Comparison of ENCODE assay signal across 8 mouse cellular contexts in genomic region chr14:60592822-60593221, GRCm38 (mm10). TPM values are rescaled to one million over a fixed set of nuclear protein-coding genes. Genes with fewer than 3 reads are reported as not detected.
DNase-seq lines count a peak whose midpoint lies in the region; ATAC-seq and TF ChIP-seq lines count a peak whose summit lies in the region.

No protein-coding gene starts in this region.

- no peak overlapping the region for H3K4me3 ChIP-seq in hindbrain, postnatal 0 days (ENCODE audit: low read length)
- no peak overlapping the region for H3K4me3 ChIP-seq in hindbrain, embryonic 10.5 days
- H3K4me3 ChIP-seq in heart, embryonic 13.5 days: no peak overlapping the region

- no peak overlapping the region for H3K9ac ChIP-seq in hindbrain, postnatal 0 days (replicated peaks; ENCODE audit: low read length)
- peak overlapping the region; percentile 37; the same call in 1 of the 2 replicates for H3K9ac ChIP-seq in heart, embryonic 13.5 days

- WGBS in hindbrain, postnatal 0 days: 30% methylated on average over 7 of the region's 7 CpGs
- 84% methylated on average over 7 of the region's 7 CpGs for WGBS in hindbrain, embryonic 10.5 days
- WGBS in heart, embryonic 13.5 days: 12% methylated on average over 7 of the region's 7 CpGs

- peak; percentile 18 for DNase-seq in hindbrain, postnatal 0 days (ENCODE audit: low spot score)
- DNase-seq in hindbrain, embryonic 10.5 days (ENCODE audit: low spot score): no peak
- peak; percentile 22 for DNase-seq in T-cell, adult 2 months (ENCODE audit: low spot score)
- peak; percentile 35 to 39 for DNase-seq in left cerebral cortex, postnatal 14 days (ENCODE audit: low spot score in 2 of 2)
- peak; percentile 2 to 7 for DNase-seq in right cerebral cortex, postnatal 36 days (ENCODE audit: low spot score in 2 of 2)
- DNase-seq in gastrocnemius, adult 8-10 months (ENCODE audit: low spot score in 2 of 2): no peak
- no peak for DNase-seq in cerebellum, adult 8-10 months

- ATAC-seq in hindbrain, postnatal 0 days: no peak
- ATAC-seq in heart, embryonic 13.5 days (ENCODE audit: extremely low read depth, insufficient number of reproducible peaks, low FRiP score, low TSS enrichment): no peak

- no peaks in the 10 kb centered on the region for H3K4me1 ChIP-seq in hindbrain, postnatal 0 days (ENCODE audit: insufficient read depth, low read length)
- peaks cover 37% of the 10 kb centered on the region for H3K4me1 ChIP-seq in hindbrain, embryonic 10.5 days (replicated peaks)
- H3K4me1 ChIP-seq in heart, embryonic 13.5 days: peaks cover 34% of the 10 kb centered on the region

- intact Hi-C loops in left cerebral cortex, postnatal 14 days (cut with DNase I): no loop called here

- H3K9me3 ChIP-seq in hindbrain, postnatal 0 days (ENCODE audit: low read length): no peaks in the 10 kb centered on the region
- no peaks in the 10 kb centered on the region for H3K9me3 ChIP-seq in hindbrain, embryonic 10.5 days
- H3K9me3 ChIP-seq in heart, embryonic 13.5 days: no peaks in the 10 kb centered on the region

- no peak for TF ChIP-seq CTCF in hindbrain, postnatal 0 days (IDR thresholded peaks at IDR 0.05; ENCODE audit: low read depth)

- H3K4me2 ChIP-seq in hindbrain, postnatal 0 days (ENCODE audit: low read depth, low read length): no peak overlapping the region
- H3K4me2 ChIP-seq in heart, embryonic 13.5 days: peak overlapping the region; percentile 46

- H3K27me3 ChIP-seq in hindbrain, postnatal 0 days (ENCODE audit: insufficient read depth, low read length): no peaks in the 10 kb centered on the region
- no peaks in the 10 kb centered on the region for H3K27me3 ChIP-seq in hindbrain, embryonic 10.5 days (ENCODE audit: insufficient read depth, poor library complexity, severe bottlenecking)
- H3K27me3 ChIP-seq in heart, embryonic 13.5 days (replicated peaks): peaks cover 29% of the 10 kb centered on the region

- no peak overlapping the region for H3K27ac ChIP-seq in hindbrain, postnatal 0 days
- no peak overlapping the region for H3K27ac ChIP-seq in hindbrain, embryonic 10.5 days
- peak overlapping the region; percentile 28; the same call in 1 of the 2 replicates for H3K27ac ChIP-seq in heart, embryonic 13.5 days (replicated peaks)

- no peaks in the 10 kb centered on the region for H3K36me3 ChIP-seq in hindbrain, postnatal 0 days (ENCODE audit: insufficient read depth, low read length)
- H3K36me3 ChIP-seq in hindbrain, embryonic 10.5 days: no peaks in the 10 kb centered on the region
- no peaks in the 10 kb centered on the region for H3K36me3 ChIP-seq in heart, embryonic 13.5 days

RNA-seq across cellular contexts. Expression of gene Spata13, which starts 41.0 kb away (rescaled TPM):
- total RNA-seq in hindbrain, postnatal 0 days (2014; rRNA removed): 34.1 and 39.8 TPM in 2 replicates
- polyA plus RNA-seq in hindbrain, postnatal 0 days (2015; fragmentation: Nextera tagmentation; extraction: Ambion mirVana): 16.5 and 17.0 TPM in 2 replicates
- polyA plus RNA-seq in hindbrain, embryonic 10.5 days (2016; fragmentation: Nextera tagmentation; extraction: Ambion mirVana): 56.7 and 66.0 TPM in 2 replicates
- polyA plus RNA-seq in heart, embryonic 13.5 days (2015; fragmentation: Nextera tagmentation; extraction: Ambion mirVana): 13.4 and 14.9 TPM in 2 replicates
- total RNA-seq in left cerebral cortex, postnatal 14 days (2021): 10 to 100 TPM; 14.7 to 20.9 TPM
- total RNA-seq in gastrocnemius, adult 8-10 months (2022): 1 to 10 TPM; 1.2 to 3.5 (median 3.0) TPM

Comparison
In these comparisons a context has a peak if more than half of its experiments do, and no peak if none do; other contexts are left out.
1. DNase-seq: peak in hindbrain, postnatal 0 days (single experiment), T-cell, adult 2 months (single experiment), left cerebral cortex, postnatal 14 days (2 of 2) and right cerebral cortex, postnatal 36 days (2 of 2); none in hindbrain, embryonic 10.5 days (single experiment), gastrocnemius, adult 8-10 months (0 of 2) and cerebellum, adult 8-10 months (single experiment).